Mouse (Mus musculus) myocyte (in vitro differentiated cells): ENCODE measurements around the gene Bloc1s4. TPM values are rescaled to one million over a fixed set of nuclear protein-coding genes. Genes with fewer than 3 reads are reported as not detected.

Experiments used
- H3K27me3 ChIP-seq: one replicate; pipeline ENCODE4 v1.6.1; 2011; ENCODE audit not compliant: control insufficient read depth, insufficient read depth, insufficient read length
- H3K36me3 ChIP-seq: one replicate; pipeline ENCODE4 v1.6.1; 2011; ENCODE audit not compliant: control insufficient read depth, insufficient read depth
- H3K4me2 ChIP-seq: one replicate; pipeline ENCODE4 v1.6.1; 2011; ENCODE audit warnings: low read depth, control low read depth
- H3K4me3 ChIP-seq: one replicate; pipeline ENCODE4 v1.5.1; 2011; ENCODE audit warnings: mild to moderate bottlenecking, control low read depth, moderate library complexity
- H3K79me2 ChIP-seq: one replicate; pipeline ENCODE4 v1.6.1; 2011; ENCODE audit not compliant: control insufficient read depth, insufficient read depth
- H3ac ChIP-seq: one replicate; pipeline ENCODE4 v1.6.1; 2011; ENCODE audit not compliant: control insufficient read depth, insufficient read length
- CEBPB ChIP-seq: IDR thresholded peaks from 2 replicates; pipeline ENCODE4 v1.6.1; 2011; ENCODE audit warnings: mild to moderate bottlenecking, moderate library complexity; ENCODE audit not compliant: poor library complexity, insufficient read depth, severe bottlenecking
- E2F4 ChIP-seq: IDR thresholded peaks from one replicate; pipeline ENCODE4 v1.6.1; 2011; ENCODE audit warnings: mild to moderate bottlenecking, control low read depth, moderate library complexity; ENCODE audit not compliant: insufficient read depth
- MAX ChIP-seq: IDR thresholded peaks from one replicate; pipeline ENCODE4 v1.6.1; 2011; ENCODE audit warnings: low read depth, mild to moderate bottlenecking, control low read depth
- MYOD1 ChIP-seq, 3 experiments: IDR thresholded peaks; one replicate each; pipeline ENCODE4 v1.6.1; 2011; ENCODE audit warnings: control low read depth in 2 of 3, low read depth in 2 of 3, mild to moderate bottlenecking in 2 of 3, moderate library complexity in 1 of 3; ENCODE audit not compliant: insufficient read length in 2 of 3, control insufficient read depth in 1 of 3
- MYOG ChIP-seq, 3 experiments: IDR thresholded peaks; one replicate each; pipeline ENCODE4 v1.6.1; 2011; ENCODE audit warnings: control low read depth in 2 of 3, low read depth in 2 of 3, mild to moderate bottlenecking in 2 of 3; ENCODE audit not compliant: insufficient read length in 2 of 3, control insufficient read depth in 1 of 3, insufficient read depth in 1 of 3
- POLR2A ChIP-seq: IDR thresholded peaks from one replicate; pipeline ENCODE4 v1.6.1; 2011; ENCODE audit warnings: low read depth, mild to moderate bottlenecking, control low read depth, moderate library complexity; ENCODE audit not compliant: insufficient read length
- POLR2AphosphoS2 ChIP-seq: IDR thresholded peaks from one replicate; pipeline ENCODE4 v1.6.1; 2011; ENCODE audit warnings: low read depth, control low read depth; ENCODE audit not compliant: insufficient read length
- REST ChIP-seq: IDR thresholded peaks from one replicate; pipeline ENCODE4 v1.6.1; 2011; ENCODE audit warnings: mild to moderate bottlenecking, control low read depth, moderate library complexity; ENCODE audit not compliant: insufficient read depth, insufficient read length
- SRF ChIP-seq: IDR thresholded peaks from one replicate; pipeline ENCODE4 v1.6.1; 2011; ENCODE audit warnings: low read depth; ENCODE audit not compliant: control insufficient read depth, insufficient read length
- TCF12 ChIP-seq: IDR thresholded peaks from one replicate; pipeline ENCODE4 v1.6.1; 2011; ENCODE audit warnings: mild to moderate bottlenecking, control low read depth; ENCODE audit not compliant: poor library complexity, insufficient read depth, severe bottlenecking
- TCF3 ChIP-seq: IDR thresholded peaks from one replicate; pipeline ENCODE4 v1.6.1; 2011; ENCODE audit warnings: low read depth, control low read depth; ENCODE audit not compliant: insufficient read length
- USF1 ChIP-seq: IDR thresholded peaks from one replicate; pipeline ENCODE4 v1.6.1; 2011; ENCODE audit warnings: low read depth, mild to moderate bottlenecking, control low read depth, moderate library complexity
- polyA plus RNA-seq: library from polyadenylated mRNA; unstranded; fragments of >200 nt; fragmentation: generic; extraction: Trizol; gene quantifications from one replicate; pipeline ENCODE4 v1.2.1, GENCODE M21; 2012; ENCODE audit warnings: missing spikeins

Bloc1s4 gene
- polyA plus RNA-seq, 1 experiment, result 20.3 TPM

DNA sequence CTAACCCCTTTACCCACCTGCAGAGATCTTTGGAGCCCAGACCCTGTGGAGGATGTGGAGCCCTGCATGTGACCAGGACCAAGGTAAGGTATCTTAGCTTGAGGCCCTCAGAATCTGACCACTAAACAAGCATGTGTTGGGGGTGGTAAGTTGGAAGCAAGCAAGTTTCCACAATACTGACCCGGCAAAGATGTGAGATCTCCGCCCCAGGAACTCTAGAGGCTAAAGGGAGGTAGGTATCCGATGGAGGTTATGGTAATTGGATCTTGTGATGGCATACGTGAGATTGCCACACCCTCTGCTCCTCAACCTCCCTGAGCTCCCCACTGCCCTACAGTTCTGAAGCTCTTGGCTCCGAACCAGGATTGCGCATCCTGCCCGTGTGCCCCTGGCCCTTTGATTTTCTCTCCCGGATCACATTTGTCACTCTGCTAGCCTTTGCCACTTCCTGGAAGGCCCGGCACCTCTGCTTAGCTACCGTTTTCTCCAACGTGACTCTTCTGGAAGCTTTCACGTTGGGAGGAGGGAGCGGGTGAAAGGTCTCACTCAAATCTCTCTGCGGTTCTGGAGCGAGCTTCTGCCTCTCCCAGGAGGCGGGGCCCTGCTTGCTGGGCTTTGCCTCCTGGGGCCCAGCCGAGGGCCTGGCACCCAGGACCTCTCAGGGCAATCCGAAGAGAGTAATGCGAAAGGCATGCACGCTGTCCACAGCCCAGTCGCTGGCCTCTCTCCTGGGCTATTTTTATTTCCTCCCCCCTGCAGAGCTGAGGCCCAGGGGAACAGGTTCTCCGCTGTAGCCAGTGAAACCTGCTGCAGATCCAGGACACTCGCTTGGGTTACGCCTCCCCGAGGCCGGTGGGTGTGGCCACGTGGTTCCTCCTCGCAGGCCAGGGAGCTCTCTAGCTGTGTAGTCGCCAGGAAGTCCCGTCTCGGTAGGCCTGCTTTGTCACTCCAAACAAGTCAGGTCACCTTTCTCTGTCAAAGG is 35.6 kb downstream of the Bloc1s4 start:
- no peaks in the 10 kb centered on the region for H3K36me3 ChIP-seq
- H3K79me2 ChIP-seq, result no peaks in the 10 kb centered on the region
- H3K4me2 ChIP-seq, result peak overlapping the region; percentile 78
- no peak overlapping the region for H3ac ChIP-seq
- no peak overlapping the region for H3K4me3 ChIP-seq
- TF ChIP-seq REST, result no peak
- TF ChIP-seq MYOD1 (IDR thresholded peaks at IDR 0.05; ENCODE audit: control insufficient read depth in 1 of 3, insufficient read length in 2 of 3, low read depth in 2 of 3), result peak; percentile 22 to 71 (median 40)
- TF ChIP-seq CEBPB, result 0 out of 2 replicates have a peak, but pooled peaks have one; percentile 18
- no peak for TF ChIP-seq TCF12
- peak; percentile 69 for TF ChIP-seq POLR2A
- TF ChIP-seq E2F4, result no peak
- no peak for TF ChIP-seq TCF3
- TF ChIP-seq USF1, result peak; percentile 85
- TF ChIP-seq SRF, result no peak
- no peak for TF ChIP-seq MAX
- peak; percentile 66 for TF ChIP-seq POLR2AphosphoS2
- peak in 2 of 3 experiments; percentile 25 to 74 for TF ChIP-seq MYOG (IDR thresholded peaks at IDR 0.05; ENCODE audit: control insufficient read depth in 1 of 3, insufficient read depth in 1 of 3, insufficient read length in 2 of 3, low read depth in 2 of 3)
- H3K27me3 ChIP-seq, result no peaks in the 10 kb centered on the region

DNA sequence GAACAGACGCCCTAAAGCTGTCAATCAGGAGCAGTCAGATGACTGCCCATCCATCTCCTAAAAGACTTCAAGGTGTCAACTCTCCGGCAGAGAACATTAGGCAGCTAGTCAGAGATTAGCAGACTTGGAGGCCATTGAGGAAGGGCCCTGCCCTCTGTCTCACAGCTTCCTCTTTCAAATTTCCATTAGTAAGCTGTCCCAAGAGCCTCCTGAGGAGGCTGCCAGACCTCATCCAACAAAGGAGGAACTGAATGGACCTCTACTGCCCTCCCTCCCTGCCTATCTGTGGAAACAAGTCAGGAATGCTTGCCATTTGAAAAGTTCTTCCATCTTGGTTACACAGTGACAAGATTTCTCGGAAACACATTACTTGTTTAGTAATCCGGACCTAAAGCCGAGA is 36.6 kb downstream of the Bloc1s4 start:
- Histone ChIP-seq H3K36me3 (no peaks in the 10 kb centered on the region), H3K4me2 (no peak overlapping the region), H3K4me3 (no peak overlapping the region), H3K79me2 (no peaks in the 10 kb centered on the region), H3ac (no peak overlapping the region), H3K27me3 (no peaks in the 10 kb centered on the region)
- TF ChIP-seq POLR2AphosphoS2 (no peak), CEBPB (no peak), USF1 (no peak), POLR2A (no peak), TCF12 (no peak)

DNA sequence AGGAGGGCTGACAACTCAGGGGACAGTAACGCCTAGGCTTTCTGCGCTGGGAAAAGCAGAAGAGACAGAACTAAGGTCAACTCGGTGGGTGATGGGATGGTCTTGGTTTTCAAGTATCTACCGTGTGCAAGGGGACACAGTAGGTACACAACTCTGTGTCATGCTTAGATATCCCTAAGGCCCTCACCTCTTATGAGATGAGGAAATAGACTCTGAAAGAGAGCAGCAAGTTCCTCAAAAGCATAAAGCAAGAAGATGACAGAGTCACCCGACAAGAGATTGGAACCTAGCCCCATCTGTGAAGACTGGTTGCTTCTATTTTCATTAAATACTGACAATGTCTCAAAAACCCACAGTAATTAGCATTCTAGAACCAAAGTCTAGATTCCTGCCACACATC is 42.7 kb downstream of the Bloc1s4 start:
- no peaks in the 10 kb centered on the region for H3K27me3 ChIP-seq
- H3K79me2 ChIP-seq, result no peaks in the 10 kb centered on the region
- no peak overlapping the region for H3K4me3 ChIP-seq
- H3K36me3 ChIP-seq, result no peaks in the 10 kb centered on the region
- H3K4me2 ChIP-seq, result no peak overlapping the region
- TF ChIP-seq CEBPB, result no peak
- no peak for TF ChIP-seq REST
- TF ChIP-seq USF1, result no peak
- no peak for TF ChIP-seq SRF
- TF ChIP-seq MYOG (IDR thresholded peaks at IDR 0.05; ENCODE audit: control insufficient read depth in 1 of 3, insufficient read depth in 1 of 3, insufficient read length in 2 of 3, low read depth in 2 of 3), result no peak
- TF ChIP-seq TCF3, result no peak
- TF ChIP-seq E2F4, result no peak
- TF ChIP-seq MYOD1 (IDR thresholded peaks at IDR 0.05; ENCODE audit: control insufficient read depth in 1 of 3, insufficient read length in 2 of 3, low read depth in 2 of 3), result no peak
- TF ChIP-seq MAX, result no peak
- TF ChIP-seq POLR2AphosphoS2, result no peak
- no peak for TF ChIP-seq POLR2A
- no peak overlapping the region for H3ac ChIP-seq

DNA sequence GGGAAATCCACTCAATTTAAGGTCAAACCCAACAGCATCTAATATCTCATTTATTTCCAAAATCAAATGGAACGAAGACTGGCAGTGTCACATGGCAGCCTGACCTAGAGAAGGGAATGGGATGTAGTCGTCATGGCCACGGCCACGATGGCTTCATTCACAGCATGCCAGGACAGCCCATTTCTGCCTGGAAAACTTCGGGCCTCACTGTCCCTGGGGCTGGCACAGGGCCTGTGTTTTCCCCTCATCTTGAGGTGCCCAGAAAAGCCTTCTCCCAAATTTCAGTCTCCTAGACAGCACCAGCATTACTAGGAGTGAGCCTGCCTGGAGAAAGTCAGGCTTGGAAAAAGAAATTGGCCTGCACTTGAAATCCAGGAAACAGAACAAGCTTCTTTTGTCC is 43.1 kb downstream of the Bloc1s4 start:
- no peak overlapping the region for H3ac ChIP-seq
- H3K4me2 ChIP-seq, result no peak overlapping the region
- TF ChIP-seq REST (no peak), MYOG (IDR thresholded peaks at IDR 0.05; ENCODE audit: control insufficient read depth in 1 of 3, insufficient read depth in 1 of 3, insufficient read length in 2 of 3, low read depth in 2 of 3) (no peak), POLR2AphosphoS2 (no peak)

DNA sequence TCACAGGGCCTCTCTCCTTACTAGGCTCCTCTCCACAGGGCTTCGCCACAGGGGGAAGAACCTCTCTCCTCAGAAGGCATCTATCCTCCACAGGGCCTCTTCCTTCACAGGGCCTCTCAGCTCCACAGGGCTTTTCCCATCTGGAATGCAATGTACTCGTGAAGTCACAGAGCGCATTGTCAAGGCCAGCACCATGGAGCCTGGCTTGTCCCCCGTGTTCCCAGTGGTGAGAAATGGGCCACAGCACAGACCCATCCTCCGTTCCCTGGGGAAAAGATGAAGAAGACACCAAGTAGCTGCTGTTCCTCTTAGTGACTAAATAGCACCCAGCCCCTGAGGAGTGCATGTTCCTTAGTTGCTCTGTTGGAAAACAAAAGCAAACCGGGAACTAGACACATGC is 43.8 kb downstream of the Bloc1s4 start:
- no peaks in the 10 kb centered on the region for H3K79me2 ChIP-seq
- H3K27me3 ChIP-seq, result no peaks in the 10 kb centered on the region
- H3K36me3 ChIP-seq, result no peaks in the 10 kb centered on the region
- no peak overlapping the region for H3K4me2 ChIP-seq
- H3ac ChIP-seq, result no peak overlapping the region
- no peak overlapping the region for H3K4me3 ChIP-seq
- TF ChIP-seq E2F4 (no peak), TCF12 (no peak), REST (no peak), MYOG (IDR thresholded peaks at IDR 0.05; ENCODE audit: control insufficient read depth in 1 of 3, insufficient read depth in 1 of 3, insufficient read length in 2 of 3, low read depth in 2 of 3) (no peak), USF1 (no peak), TCF3 (no peak), POLR2AphosphoS2 (no peak), CEBPB (no peak), MYOD1 (IDR thresholded peaks at IDR 0.05; ENCODE audit: control insufficient read depth in 1 of 3, insufficient read length in 2 of 3, low read depth in 2 of 3) (no peak)

More for the DNA sequence above, 43.1 kb downstream of the Bloc1s4 start:
- no peaks in the 10 kb centered on the region for H3K36me3 ChIP-seq
- no peak overlapping the region for H3K4me3 ChIP-seq
- no peaks in the 10 kb centered on the region for H3K79me2 ChIP-seq
- no peaks in the 10 kb centered on the region for H3K27me3 ChIP-seq
